Mouse (Mus musculus) heart, adult 9 months (tissue): Measurements from ENCODE around the gene Zfp938.
A peak's percentile ranks its signal among the peaks of the same experiment; 100 is the strongest.

Experiments used
- DNase-seq, 2 experiments: peaks; one replicate each; pipeline ENCODE4 v3.0.0; 2022; ENCODE audit warnings: low spot score in 2 of 2

Gene Zfp938

GRCm38 (mm10) chr10:82240742-82241400 is at the start of gene Zfp938:
TSS of gene Zfp938 (minus strand) at chr10:82241280.
- peak; percentile 88 for DNase-seq

- no peak for DNase-seq
Observed at GRCm38 (mm10) chr10:82257331-82257730, 16.3 kb upstream of the Zfp938 start.

GRCm38 (mm10) chr10:82245021-82245420 is 3.9 kb upstream of the Zfp938 start:
- no peak for DNase-seq

- DNase-seq, result no peak
Observed at GRCm38 (mm10) chr10:82241401-82241788, 315 bp upstream of the Zfp938 start.

- DNase-seq, result peak; percentile 77 to 78
Observed at GRCm38 (mm10) chr10:82178257-82179064, 62.6 kb downstream of the Zfp938 start.
